Mouse (Mus musculus): ENCODE data around the gene Myh9. TPM values are rescaled to one million over a fixed set of nuclear protein-coding genes. Genes with fewer than 3 reads are reported as not detected.

Gene Myh9
- total RNA-seq, 2 experiments from 2014 or later = 105 to 110 TPM

GRCm38 (mm10) chr15:77794908-77795356, 47.0 kb downstream of the Myh9 start:
- intact Hi-C loops (cut with DNase I) = no loop called here
- no peak for DNase-seq

GRCm38 (mm10) chr15:77794138-77794907, 47.7 kb downstream of the Myh9 start:
- no peak for DNase-seq
- intact Hi-C loops (cut with DNase I) = no loop called here

- intact Hi-C loops (cut with DNase I) = no loop called here
- no peak for DNase-seq
Measured at GRCm38 (mm10) chr15:77793554-77793953, 48.4 kb downstream of the Myh9 start.

- no peak for DNase-seq
- intact Hi-C loops (cut with DNase I) = no loop called here
Measured at GRCm38 (mm10) chr15:77793094-77793493, 48.9 kb downstream of the Myh9 start.

GRCm38 (mm10) chr15:77792056-77792455, 49.9 kb downstream of the Myh9 start:
- intact Hi-C loops (cut with DNase I) = no loop called here
- no peak for DNase-seq

GRCm38 (mm10) chr15:77790656-77791405, 51.1 kb downstream of the Myh9 start:
- DNase-seq = no peak
- intact Hi-C loops (cut with DNase I) = no loop called here

GRCm38 (mm10) chr15:77789186-77789585, 52.8 kb downstream of the Myh9 start:
- intact Hi-C loops (cut with DNase I) = no loop called here
- no peak for DNase-seq

- intact Hi-C loops (cut with DNase I) = no loop called here
- no peak for DNase-seq
Measured at GRCm38 (mm10) chr15:77788356-77788755, 53.6 kb downstream of the Myh9 start.

- intact Hi-C loops (cut with DNase I) = no loop called here
- no peak for DNase-seq
Measured at GRCm38 (mm10) chr15:77785807-77786206, 56.2 kb downstream of the Myh9 start.

GRCm38 (mm10) chr15:77784039-77784824, 57.7 kb downstream of the Myh9 start:
- intact Hi-C loops (cut with DNase I) = no loop called here
- no peak for DNase-seq

- intact Hi-C loops (cut with DNase I) = loop anchor here (2.0 kb wide), 1 partner anchor 134 kb away; no protein-coding TSS in a partner anchor
- DNase-seq = peak in 1 of 2 experiments; percentile 56
Measured at GRCm38 (mm10) chr15:77782449-77783014, 59.4 kb downstream of the Myh9 start.

- intact Hi-C loops (cut with DNase I) = loop anchor here (1.0 kb wide), 1 partner anchor 142 kb away; no protein-coding TSS in a partner anchor
- peak; percentile 80 to 87 for DNase-seq
Measured at GRCm38 (mm10) chr15:77775186-77775963, 66.6 kb downstream of the Myh9 start.

- DNase-seq = no peak
- intact Hi-C loops (cut with DNase I) = no loop called here
Measured at GRCm38 (mm10) chr15:77774303-77774702, 67.7 kb downstream of the Myh9 start.

GRCm38 (mm10) chr15:77773099-77773915, 68.7 kb downstream of the Myh9 start:
- intact Hi-C loops (cut with DNase I) = no loop called here
- DNase-seq = no peak

- no peak for DNase-seq
- intact Hi-C loops (cut with DNase I) = no loop called here
Measured at GRCm38 (mm10) chr15:77770942-77771341, 71.0 kb downstream of the Myh9 start.

- no peak for DNase-seq
- intact Hi-C loops (cut with DNase I) = no loop called here
Measured at GRCm38 (mm10) chr15:77770341-77770740, 71.6 kb downstream of the Myh9 start.

- DNase-seq = no peak
- intact Hi-C loops (cut with DNase I) = no loop called here
Measured at GRCm38 (mm10) chr15:77766981-77767380, 75.0 kb downstream of the Myh9 start.

- intact Hi-C loops (cut with DNase I) = no loop called here
- DNase-seq = no peak
Measured at GRCm38 (mm10) chr15:77765484-77766093, 76.4 kb downstream of the Myh9 start.
